Mouse (Mus musculus): ENCODE measurements around the gene Hist1h4i. TPM values are rescaled to one million over a fixed set of nuclear protein-coding genes. Genes with fewer than 3 reads are reported as not detected.
"Not testable (repeated sequence)": the region's sequence is repeated elsewhere in the genome, so short reads cannot be mapped to it uniquely, and the experiment has no call there.

Hist1h4i gene
- polyA plus RNA-seq, 1 experiment from 2014 or later, result 8.4 TPM

GRCm38 (mm10) chr13:22043503-22044431 is 2.6 kb upstream of the Hist1h4i start:
- Histone ChIP-seq H3K9me3 (no peaks in the 10 kb centered on the region), H3K36me3 (no peaks in the 10 kb centered on the region), H3K4me3 (peak overlapping the region; percentile 44), H3K4me2 (peak overlapping the region; percentile 82), H3K9ac (peak overlapping the region; percentile 44), H3K27me3 (no peaks in the 10 kb centered on the region), H3K27ac (replicated peaks) (peak overlapping the region; percentile 88), H3K4me1 (replicated peaks) (peaks cover 35% of the 10 kb centered on the region)
- ATAC-seq (ENCODE audit: low FRiP score, low read depth), result peak; percentile 9
- 1% methylated on average over 10 of the region's 14 CpGs for WGBS

DNA sequence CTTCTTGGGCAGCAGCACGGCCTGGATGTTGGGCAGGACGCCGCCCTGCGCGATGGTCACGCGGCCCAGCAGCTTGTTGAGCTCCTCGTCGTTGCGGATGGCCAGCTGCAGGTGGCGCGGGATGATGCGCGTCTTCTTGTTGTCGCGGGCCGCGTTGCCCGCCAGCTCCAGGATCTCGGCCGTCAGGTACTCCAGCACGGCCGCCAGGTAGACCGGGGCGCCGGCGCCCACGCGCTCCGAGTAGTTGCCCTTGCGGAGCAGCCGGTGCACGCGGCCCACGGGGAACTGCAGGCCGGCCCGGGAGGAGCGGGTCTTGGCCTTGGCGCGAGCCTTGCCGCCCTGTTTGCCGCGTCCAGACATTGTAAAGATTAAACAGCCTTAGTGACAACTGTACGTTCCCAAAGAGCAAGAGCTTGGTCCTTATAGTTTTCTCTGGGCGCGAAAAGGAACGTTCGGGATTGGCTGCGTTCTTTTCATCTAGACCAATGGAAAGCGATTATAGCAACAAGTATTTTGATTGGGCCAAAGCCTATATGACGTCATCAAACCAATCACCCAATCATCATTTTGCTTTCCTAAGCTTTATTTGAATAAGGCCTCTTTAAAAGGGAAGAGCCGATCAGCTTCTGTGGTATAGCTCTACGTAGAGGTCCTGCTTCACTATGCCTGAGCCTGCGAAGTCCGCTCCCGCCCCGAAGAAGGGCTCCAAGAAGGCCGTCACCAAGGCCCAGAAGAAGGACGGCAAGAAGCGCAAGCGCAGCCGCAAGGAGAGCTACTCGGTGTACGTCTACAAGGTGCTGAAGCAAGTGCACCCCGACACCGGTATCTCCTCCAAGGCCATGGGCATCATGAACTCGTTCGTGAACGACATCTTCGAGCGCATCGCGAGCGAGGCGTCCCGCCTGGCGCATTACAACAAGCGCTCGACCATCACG is 1.7 kb upstream of the Hist1h4i start, which contains the start of the genes Hist1h2ag and Hist1h2bj:
TSS of gene Hist1h2ag (minus strand) at position 377 of the 935 bp plus-strand sequence.
TSS of gene Hist1h2bj (plus strand) at position 647 of the 935 bp plus-strand sequence.
- H3K9me3 ChIP-seq, H3K36me3 ChIP-seq, H3K27me3 ChIP-seq: not testable (repeated sequence)
- peak; percentile 95 for ATAC-seq (ENCODE audit: low FRiP score, low read depth)
- Histone ChIP-seq H3K4me2 (peak within 1 kb of the TSS; percentile 82), H3K9ac (peak within 1 kb of the TSS; percentile 44), H3K4me3 (peak within 1 kb of the TSS; percentile 44), H3K4me1 (replicated peaks) (peaks cover 35% of the 10 kb centered on the region), H3K27ac (replicated peaks) (peak within 1 kb of the TSS; percentile 88)
- under 1% methylated on average over 51 of the region's 80 CpGs for WGBS

DNA sequence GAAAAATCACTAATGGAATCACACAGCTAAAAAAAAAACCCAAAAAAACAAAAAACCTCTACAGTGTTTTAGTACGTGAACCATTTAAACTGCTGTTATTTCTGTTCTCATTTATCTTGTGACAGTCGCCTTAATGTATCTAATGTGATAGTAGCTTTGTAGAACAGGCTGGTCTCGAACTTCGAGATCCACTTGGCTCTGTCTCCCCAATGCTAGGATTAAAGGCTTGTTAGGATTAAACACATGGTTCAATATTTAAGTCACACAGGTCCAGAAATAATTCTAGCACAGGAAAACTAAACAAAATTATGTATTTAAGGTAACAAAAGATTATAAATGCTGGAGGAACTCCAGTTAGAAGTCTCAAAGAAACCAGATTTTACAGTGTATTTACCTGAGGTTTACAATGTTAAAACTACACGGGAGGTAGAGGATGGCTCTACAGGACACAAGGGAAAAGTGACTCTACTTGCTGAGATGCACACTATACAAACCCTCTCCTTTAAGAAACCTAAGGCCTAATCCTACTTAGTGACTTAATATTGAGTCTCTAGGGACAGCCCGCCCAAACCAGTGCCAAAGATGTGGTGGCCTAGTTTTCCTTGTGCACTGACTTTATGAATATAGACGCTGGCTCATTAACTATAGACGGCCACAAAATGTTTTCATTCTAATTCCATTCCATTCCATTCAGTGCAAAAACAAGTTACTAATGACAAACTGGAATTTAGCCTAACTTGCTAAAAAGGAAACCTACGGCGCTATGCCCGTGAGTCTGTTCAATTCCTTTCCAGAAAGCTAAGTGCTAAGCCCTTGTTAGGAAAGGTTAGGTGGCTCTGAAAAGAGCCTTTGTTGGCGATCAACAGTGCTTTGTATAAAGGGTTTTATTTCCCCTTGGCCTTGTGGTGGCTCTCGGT is 747 bp upstream of the Hist1h4i start:
- no peaks in the 10 kb centered on the region for H3K27me3 ChIP-seq
- H3K36me3 ChIP-seq, result no peaks in the 10 kb centered on the region
- no peaks in the 10 kb centered on the region for H3K9me3 ChIP-seq
- ATAC-seq (ENCODE audit: low FRiP score, low read depth), result no peak
- peak overlapping the region; percentile 71 for H3K27ac ChIP-seq (replicated peaks)
- no peak overlapping the region for H3K9ac ChIP-seq
- 2% methylated on average over 13 of the region's 13 CpGs for WGBS
- H3K4me1 ChIP-seq (replicated peaks), result peaks cover 35% of the 10 kb centered on the region
- H3K4me2 ChIP-seq, result peak overlapping the region; percentile 82
- peak overlapping the region; percentile 44 for H3K4me3 ChIP-seq

GRCm38 (mm10) chr13:22040464-22041141 is 559 bp downstream of the Hist1h4i start:
- Histone ChIP-seq H3K36me3 (no peaks in the 10 kb centered on the region), H3K4me1 (replicated peaks) (peaks cover 43% of the 10 kb centered on the region), H3K4me3 (peak overlapping the region; percentile 39), H3K4me2 (peak overlapping the region; percentile 82), H3K27ac (replicated peaks) (peak overlapping the region; percentile 80), H3K27me3 (no peaks in the 10 kb centered on the region), H3K9me3 (no peaks in the 10 kb centered on the region), H3K9ac (peak overlapping the region; percentile 37)
- WGBS, result under 1% methylated on average over 23 of the region's 24 CpGs
- ATAC-seq (ENCODE audit: low FRiP score, low read depth), result peak; percentile 6; the same call in 1 of the 2 replicates

- H3K9ac ChIP-seq, result peak overlapping the region; percentile 37; the same call in 1 of the 2 replicates
- H3K4me2 ChIP-seq, result peak overlapping the region; percentile 82
- no peaks in the 10 kb centered on the region for H3K27me3 ChIP-seq
- H3K4me1 ChIP-seq (replicated peaks), result peaks cover 43% of the 10 kb centered on the region
- ATAC-seq (ENCODE audit: low FRiP score, low read depth), result no peak
- no peaks in the 10 kb centered on the region for H3K36me3 ChIP-seq
- H3K27ac ChIP-seq (replicated peaks), result peak overlapping the region; percentile 80
- H3K4me3 ChIP-seq, result peak overlapping the region; percentile 39
- no peaks in the 10 kb centered on the region for H3K9me3 ChIP-seq
- WGBS, result 11% methylated on average over 2 of the region's 2 CpGs
Measured at GRCm38 (mm10) chr13:22039951-22040463, 1.2 kb downstream of the Hist1h4i start.

DNA sequence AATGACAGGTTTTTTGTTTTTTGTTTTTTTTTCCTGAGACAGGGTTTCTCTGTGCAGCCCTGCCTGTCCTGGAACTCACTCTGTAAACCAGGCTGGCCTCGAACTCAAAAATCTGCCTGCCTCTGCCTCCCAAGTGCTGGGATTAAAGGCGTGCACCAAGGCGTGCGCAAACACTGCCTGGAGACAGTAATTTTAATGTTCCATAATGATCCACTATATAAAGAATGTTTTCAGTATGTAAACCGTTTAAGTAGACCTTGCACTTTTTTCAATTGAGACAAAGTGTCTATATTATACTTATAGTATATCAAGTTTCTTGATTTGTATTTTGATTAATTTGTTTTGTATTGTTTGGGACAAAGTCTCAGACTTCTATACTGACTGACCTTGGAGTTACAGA is 1.8 kb downstream of the Hist1h4i start:
- H3K27ac ChIP-seq (replicated peaks), result no peak overlapping the region
- H3K27me3 ChIP-seq, result no peaks in the 10 kb centered on the region
- 73% methylated on average over 5 of the region's 5 CpGs for WGBS
- no peak overlapping the region for H3K9ac ChIP-seq
- no peak for ATAC-seq (ENCODE audit: low FRiP score, low read depth)
- H3K4me3 ChIP-seq, result no peak overlapping the region
- H3K4me1 ChIP-seq (replicated peaks), result peaks cover 47% of the 10 kb centered on the region
- H3K9me3 ChIP-seq, result no peaks in the 10 kb centered on the region
- H3K4me2 ChIP-seq, result no peak overlapping the region
- no peaks in the 10 kb centered on the region for H3K36me3 ChIP-seq

DNA sequence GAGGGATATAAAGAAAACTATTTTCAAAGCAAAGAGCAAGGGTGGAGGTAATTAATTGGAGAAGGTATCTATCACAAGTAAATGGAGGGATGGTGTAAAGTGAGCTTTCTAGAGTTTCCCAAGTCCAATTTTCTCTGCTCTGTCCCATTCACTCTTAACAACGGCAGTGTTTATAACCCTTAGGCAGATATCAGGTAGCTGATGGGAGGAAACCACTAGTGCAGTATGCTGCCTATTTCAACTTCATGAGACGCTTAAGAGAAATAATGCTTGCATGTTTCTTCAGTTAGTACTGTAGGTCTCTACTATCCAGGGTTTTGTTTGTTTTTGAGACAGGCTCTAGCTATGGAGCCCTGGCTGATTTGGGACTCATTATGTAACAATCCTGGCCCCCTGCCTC is 3.7 kb downstream of the Hist1h4i start:
- no peaks in the 10 kb centered on the region for H3K9me3 ChIP-seq
- H3K27ac ChIP-seq (replicated peaks), result no peak overlapping the region
- no peaks in the 10 kb centered on the region for H3K27me3 ChIP-seq
- no peaks in the 10 kb centered on the region for H3K36me3 ChIP-seq
- H3K4me3 ChIP-seq, result no peak overlapping the region
- peaks cover 38% of the 10 kb centered on the region for H3K4me1 ChIP-seq (replicated peaks)
- 88% methylated on average over 2 of the region's 2 CpGs for WGBS
- no peak overlapping the region for H3K4me2 ChIP-seq
- H3K9ac ChIP-seq, result no peak overlapping the region
- ATAC-seq (ENCODE audit: low FRiP score, low read depth), result no peak

DNA sequence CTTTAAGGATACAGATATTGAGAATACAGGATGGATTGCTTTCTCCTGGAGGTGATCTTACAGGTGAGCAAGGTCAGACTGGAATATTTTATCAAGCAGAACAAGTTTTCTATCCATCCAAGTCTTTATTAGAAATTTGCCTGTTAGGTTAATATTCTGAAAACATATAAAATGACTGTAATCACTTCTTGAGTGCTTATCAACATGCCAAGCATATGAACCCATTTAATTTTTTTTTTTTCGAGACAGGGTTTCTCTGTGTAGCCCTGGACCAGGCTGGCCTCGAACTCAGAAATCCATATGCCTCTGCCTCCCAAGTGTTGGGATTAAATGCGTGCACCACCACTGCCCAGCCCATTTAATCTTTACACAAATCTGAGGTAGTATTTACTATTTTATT is 4.2 kb downstream of the Hist1h4i start:
- no peak overlapping the region for H3K9ac ChIP-seq
- H3K9me3 ChIP-seq, result no peaks in the 10 kb centered on the region
- no peak overlapping the region for H3K27ac ChIP-seq (replicated peaks)
- no peak for ATAC-seq (ENCODE audit: low FRiP score, low read depth)
- 61% methylated on average over 3 of the region's 3 CpGs for WGBS
- peaks cover 34% of the 10 kb centered on the region for H3K4me1 ChIP-seq (replicated peaks)
- H3K27me3 ChIP-seq, result no peaks in the 10 kb centered on the region
- peak overlapping the region; percentile 74 for H3K4me2 ChIP-seq
- no peaks in the 10 kb centered on the region for H3K36me3 ChIP-seq
- no peak overlapping the region for H3K4me3 ChIP-seq

GRCm38 (mm10) chr13:22036149-22036956 is 4.8 kb downstream of the Hist1h4i start:
- H3K9me3 ChIP-seq, result no peaks in the 10 kb centered on the region
- H3K36me3 ChIP-seq, result no peaks in the 10 kb centered on the region
- no peak for ATAC-seq (ENCODE audit: low FRiP score, low read depth)
- H3K4me3 ChIP-seq, result peak overlapping the region; percentile 43
- H3K4me1 ChIP-seq (replicated peaks), result peaks cover 27% of the 10 kb centered on the region
- no peaks in the 10 kb centered on the region for H3K27me3 ChIP-seq
- 2% methylated on average over 20 of the region's 23 CpGs for WGBS
- H3K27ac ChIP-seq (replicated peaks), result peak overlapping the region; percentile 54; the same call in 1 of the 2 replicates
- H3K9ac ChIP-seq, result peak overlapping the region; percentile 30
- peak overlapping the region; percentile 74 for H3K4me2 ChIP-seq

All from hindbrain, embryonic 15.5 days (tissue).